In genomic region chr1:60961080-60961479, GRCm38 (mm10) we compare ENCODE assay signal across 8 mouse cellular contexts. TPM values are rescaled to one million over a fixed set of nuclear protein-coding genes. Genes with fewer than 3 reads are reported as not detected.
DNase-seq lines count a peak whose midpoint lies in the region; ATAC-seq and TF ChIP-seq lines count a peak whose summit lies in the region.

No protein-coding gene starts in this region.

- H3K9me3 ChIP-seq in forebrain, embryonic 16.5 days (ENCODE audit: control insufficient read depth, low read length), result no peaks in the 10 kb centered on the region
- H3K9me3 ChIP-seq in hindbrain, postnatal 0 days (ENCODE audit: low read length), result no peaks in the 10 kb centered on the region

- WGBS in forebrain, embryonic 16.5 days, result 33% methylated on average over 4 of the region's 4 CpGs
- WGBS in hindbrain, postnatal 0 days, result 23% methylated on average over 4 of the region's 4 CpGs

- peak; percentile 66; the same call in 1 of the 2 replicates for TF ChIP-seq CTCF in brain, embryonic 14.5 days (IDR thresholded peaks at IDR 0.05; ENCODE audit: borderline replicate concordance, extremely low read depth, insufficient read depth, insufficient read length)
- peak; percentile 82 for TF ChIP-seq CTCF in hindbrain, postnatal 0 days (IDR thresholded peaks at IDR 0.05; ENCODE audit: low read depth)

- peak; percentile 68; the same call in 1 of the 2 replicates for ATAC-seq in forebrain, embryonic 16.5 days
- peak; percentile 64; the same call in 1 of the 2 replicates for ATAC-seq in hindbrain, postnatal 0 days

- H3K4me3 ChIP-seq in forebrain, embryonic 16.5 days (replicated peaks; ENCODE audit: low read length), result no peak overlapping the region
- H3K4me3 ChIP-seq in hindbrain, postnatal 0 days (ENCODE audit: low read length), result no peak overlapping the region

- intact Hi-C loops in left cerebral cortex, postnatal 25 days (cut with DNase I), result loop anchor here (10.0 kb wide), 1 partner anchor 466 kb away; no protein-coding TSS in a partner anchor

- no peaks in the 10 kb centered on the region for H3K27me3 ChIP-seq in forebrain, embryonic 16.5 days (replicated peaks; ENCODE audit: control insufficient read depth, insufficient read depth, low read length)
- no peaks in the 10 kb centered on the region for H3K27me3 ChIP-seq in hindbrain, postnatal 0 days (ENCODE audit: insufficient read depth, low read length)

- no peaks in the 10 kb centered on the region for H3K4me1 ChIP-seq in forebrain, embryonic 16.5 days (replicated peaks; ENCODE audit: control insufficient read depth, insufficient read depth, low read length)
- no peaks in the 10 kb centered on the region for H3K4me1 ChIP-seq in hindbrain, postnatal 0 days (ENCODE audit: insufficient read depth, low read length)

- no peak overlapping the region for H3K27ac ChIP-seq in forebrain, embryonic 16.5 days (ENCODE audit: low read length)
- no peak overlapping the region for H3K27ac ChIP-seq in hindbrain, postnatal 0 days

- no peak overlapping the region for H3K9ac ChIP-seq in forebrain, embryonic 16.5 days (replicated peaks; ENCODE audit: low read depth, low read length)
- no peak overlapping the region for H3K9ac ChIP-seq in hindbrain, postnatal 0 days (replicated peaks; ENCODE audit: low read length)

- no peaks in the 10 kb centered on the region for H3K36me3 ChIP-seq in forebrain, embryonic 16.5 days (ENCODE audit: control insufficient read depth, insufficient read depth)
- no peaks in the 10 kb centered on the region for H3K36me3 ChIP-seq in hindbrain, postnatal 0 days (ENCODE audit: insufficient read depth, low read length)

- H3K4me2 ChIP-seq in forebrain, embryonic 16.5 days (ENCODE audit: low read length), result no peak overlapping the region
- H3K4me2 ChIP-seq in hindbrain, postnatal 0 days (ENCODE audit: low read depth, low read length), result no peak overlapping the region

- DNase-seq in urinary bladder, postnatal 14 days (ENCODE audit: low spot score), result peak; percentile 77
- DNase-seq in urinary bladder, postnatal 10 days (ENCODE audit: low spot score), result no peak
- DNase-seq in brain, embryonic 14.5 days (ENCODE audit: low read depth), result peak; percentile 83
- DNase-seq in hindbrain, postnatal 0 days (ENCODE audit: low spot score), result peak; percentile 87
- DNase-seq in left cerebral cortex, postnatal 25 days (ENCODE audit: low spot score in 2 of 2), result peak; percentile 68 to 80
- peak; percentile 74 for DNase-seq in naive thymus-derived CD4-positive, alpha-beta T cell, adult 2 months (ENCODE audit: low read depth)
- DNase-seq in ovary, adult 18-20 months (ENCODE audit: low spot score), result no peak

- TF ChIP-seq POLR2A in brain, embryonic 14.5 days (IDR thresholded peaks at IDR 0.05; ENCODE audit: borderline replicate concordance, extremely low read depth, insufficient read depth, insufficient read length, poor library complexity, severe bottlenecking), result no peak

RNA-seq across cellular contexts. Expression of gene Icos, which starts 16.6 kb away (rescaled TPM):
- 0.11 and 0.15 TPM in 2 replicates for polyA plus RNA-seq in brain, embryonic 14.5 days (2012; rRNA removed)
- polyA plus RNA-seq in forebrain, embryonic 16.5 days (2015; fragmentation: Nextera tagmentation; extraction: Ambion mirVana), result 0.09 TPM in 1 of 2 replicates, not detected in the other
- total RNA-seq in hindbrain, postnatal 0 days (2014; rRNA removed), result 0.25 TPM in 1 of 2 replicates, not detected in the other
- 0.10 and 0.19 TPM in 2 replicates for polyA plus RNA-seq in hindbrain, postnatal 0 days (2015; fragmentation: Nextera tagmentation; extraction: Ambion mirVana)
- under 1 TPM in 1 of 2 experiments, not detected in 1; 0.14 TPM for total RNA-seq in left cerebral cortex, postnatal 25 days (2021)

Comparison
In these comparisons a context has a peak if more than half of its experiments do, and no peak if none do; other contexts are left out.
1. DNase-seq: peak in urinary bladder, postnatal 14 days (single experiment), brain, embryonic 14.5 days (single experiment), hindbrain, postnatal 0 days (single experiment), left cerebral cortex, postnatal 25 days (2 of 2) and naive thymus-derived CD4-positive, alpha-beta T cell, adult 2 months (single experiment); none in urinary bladder, postnatal 10 days (single experiment) and ovary, adult 18-20 months (single experiment).